Mouse (Mus musculus): ENCODE results near the gene Vmac.

The Vmac gene

DNA sequence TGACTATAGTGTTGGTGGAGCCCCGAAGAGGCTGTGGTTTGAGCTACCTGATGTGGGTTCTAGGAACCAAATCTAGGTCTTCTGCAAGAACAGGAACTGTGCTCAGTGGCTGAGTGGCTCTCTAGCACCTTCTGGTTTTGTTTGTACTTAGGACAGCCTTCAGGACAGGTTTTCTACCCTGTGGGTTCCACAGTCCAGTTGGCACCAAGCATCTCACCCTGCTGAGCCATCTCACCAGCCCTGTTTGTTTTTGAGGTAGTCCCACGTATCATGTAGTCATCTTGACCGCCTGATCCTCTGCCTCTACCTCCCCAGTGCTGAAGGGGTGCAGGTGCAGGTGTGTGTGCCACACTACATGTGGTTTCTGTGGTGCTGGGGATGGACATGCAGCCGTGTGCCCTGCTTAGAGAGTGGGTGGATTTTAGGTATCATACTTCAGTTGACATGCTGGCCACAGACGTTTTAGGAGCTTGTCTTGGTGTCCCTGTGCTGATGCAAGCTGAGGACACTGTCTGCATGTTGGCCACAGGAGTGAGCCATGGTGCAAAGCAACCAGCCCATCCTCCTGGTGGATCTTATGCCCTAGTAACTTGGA, 34.2 kb downstream of the Vmac start:
- peak; percentile 19 to 46 for DNase-seq

DNA sequence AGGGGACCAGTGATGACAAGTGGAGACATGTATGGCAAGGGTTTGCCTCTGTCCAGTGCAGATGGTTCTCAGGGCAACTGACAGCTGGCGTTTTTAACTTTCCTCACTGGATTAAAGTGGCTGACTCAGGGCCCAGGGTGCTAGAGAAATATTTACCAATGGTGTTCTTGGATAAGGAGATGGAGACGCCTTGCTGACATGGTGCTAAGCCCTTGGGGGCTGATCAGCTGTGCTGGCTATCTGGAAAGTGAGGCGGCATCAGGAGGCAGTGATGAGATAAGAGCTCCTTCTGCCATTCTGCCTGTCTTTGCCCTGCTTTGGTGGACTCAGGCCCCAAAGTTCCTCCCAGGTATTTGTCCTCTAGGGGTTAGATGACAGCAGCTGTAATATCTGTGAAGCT, 34.9 kb downstream of the Vmac start:
- no peak for DNase-seq

DNA sequence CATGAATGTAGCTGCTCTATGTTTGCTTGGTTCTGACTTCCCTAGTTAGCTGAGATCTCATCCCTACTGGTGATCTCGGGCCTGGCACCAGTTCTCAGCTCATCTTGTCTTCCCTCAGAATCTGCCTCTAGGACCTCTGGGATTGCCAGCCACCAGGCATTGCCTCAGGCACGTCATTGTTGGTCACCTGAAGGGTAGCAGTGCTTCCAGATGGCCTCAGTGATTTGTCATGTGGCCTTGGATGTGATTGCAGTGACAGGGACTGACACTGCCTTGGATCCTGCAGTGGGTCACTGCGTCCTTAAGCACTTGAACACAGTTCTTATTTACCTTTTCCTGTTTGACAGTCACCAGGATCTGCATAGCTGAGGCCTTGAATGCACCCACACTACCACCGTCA, 36.0 kb downstream of the Vmac start:
- DNase-seq: no peak

DNA sequence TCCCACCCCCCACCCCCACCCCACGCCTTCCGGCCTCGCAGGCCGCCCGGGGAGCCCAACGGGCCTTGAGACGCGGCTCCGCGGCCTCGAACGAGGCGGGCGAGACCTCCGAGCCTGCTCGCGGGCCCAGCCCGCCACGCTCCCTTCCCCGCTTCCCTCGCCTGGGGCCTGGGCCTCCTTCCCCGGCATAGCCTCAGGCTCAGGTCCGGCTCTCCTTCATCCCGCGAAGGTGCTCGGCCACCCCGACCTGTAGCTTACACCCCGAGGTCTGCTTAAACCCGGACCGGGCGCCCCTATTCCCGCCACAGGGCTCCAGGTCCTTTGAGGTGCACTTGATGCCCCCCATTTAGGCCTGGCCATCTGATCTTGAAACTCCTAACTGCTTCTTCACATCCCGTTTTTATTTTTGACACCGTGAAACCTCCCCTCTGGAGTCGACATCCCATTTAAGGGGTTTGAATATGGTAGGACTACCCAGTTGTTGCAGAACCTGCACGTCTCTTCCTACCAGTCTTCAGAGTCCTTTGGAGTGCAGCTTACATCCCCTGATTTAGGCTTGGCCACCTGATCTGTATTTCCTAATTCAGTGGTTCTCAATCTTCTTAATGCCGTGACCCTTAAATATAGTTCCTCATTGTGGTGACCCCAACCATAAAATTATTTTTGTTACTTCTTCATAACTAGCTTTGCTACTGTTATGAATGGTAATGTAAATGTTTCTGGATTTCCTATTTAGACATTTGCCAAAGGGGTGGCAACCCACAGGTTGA, 44.0 kb downstream of the Vmac start:
- peak in 1 of 2 experiments; percentile 54 for DNase-seq

DNA sequence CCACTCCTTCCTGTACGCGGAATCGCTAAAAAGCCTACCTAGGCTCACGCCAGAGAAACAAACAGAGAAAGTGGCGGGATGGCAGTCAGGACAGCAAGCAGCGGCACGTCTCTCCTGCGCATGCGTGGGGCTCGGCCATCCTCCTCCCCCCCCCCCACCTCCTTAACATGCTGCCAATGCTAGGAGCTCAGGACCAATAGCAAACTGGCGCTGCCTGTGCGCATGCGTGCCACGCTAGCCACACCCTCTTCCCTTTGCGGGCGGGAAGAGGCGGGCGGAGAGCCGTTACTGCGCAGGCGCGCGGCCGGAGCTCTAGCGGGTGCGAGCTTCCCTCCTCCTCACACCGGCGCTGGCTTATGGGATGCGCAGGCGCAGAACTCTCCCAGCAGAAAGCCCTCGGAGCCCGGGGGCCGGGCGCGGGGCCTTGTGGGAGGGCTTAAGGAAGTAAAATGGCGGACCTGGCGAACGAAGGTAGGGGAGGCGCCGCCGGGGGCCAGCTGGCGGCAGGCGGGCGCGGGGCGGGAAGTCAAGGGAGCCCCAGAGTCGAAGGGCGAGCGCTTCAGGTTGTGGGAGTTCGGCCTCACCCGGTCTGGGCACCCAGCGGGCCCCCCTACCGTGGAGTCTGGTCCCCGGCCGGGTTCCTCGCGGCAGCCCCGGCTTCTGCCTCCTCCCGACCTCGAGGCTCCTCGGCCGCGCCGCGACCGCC, 44.7 kb downstream of the Vmac start, which contains the start of gene Ranbp3:
Ranbp3 (plus strand) TSS at position 354 of the 706 bp plus-strand sequence.
- DNase-seq: peak; percentile 99 to 100

DNA sequence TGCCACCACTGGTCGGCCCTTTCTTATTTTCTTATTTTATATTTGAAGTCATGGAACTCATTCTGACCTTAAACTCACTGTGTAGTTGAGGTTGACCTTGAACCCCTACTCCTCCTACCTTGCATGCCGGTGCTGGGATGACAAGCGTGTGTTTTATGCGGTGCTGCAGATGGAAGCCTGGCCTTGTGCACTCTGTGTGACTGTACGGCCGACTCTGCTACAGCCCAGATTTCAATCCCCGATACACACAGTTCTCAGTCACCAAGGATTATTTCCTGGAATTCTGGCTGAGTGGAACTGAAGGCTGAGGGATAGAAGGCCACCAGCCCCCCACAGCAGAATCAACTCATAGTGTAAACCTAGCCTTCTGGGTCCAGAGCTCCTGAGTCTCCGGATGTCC, 48.1 kb downstream of the Vmac start:
- DNase-seq: no peak

DNA sequence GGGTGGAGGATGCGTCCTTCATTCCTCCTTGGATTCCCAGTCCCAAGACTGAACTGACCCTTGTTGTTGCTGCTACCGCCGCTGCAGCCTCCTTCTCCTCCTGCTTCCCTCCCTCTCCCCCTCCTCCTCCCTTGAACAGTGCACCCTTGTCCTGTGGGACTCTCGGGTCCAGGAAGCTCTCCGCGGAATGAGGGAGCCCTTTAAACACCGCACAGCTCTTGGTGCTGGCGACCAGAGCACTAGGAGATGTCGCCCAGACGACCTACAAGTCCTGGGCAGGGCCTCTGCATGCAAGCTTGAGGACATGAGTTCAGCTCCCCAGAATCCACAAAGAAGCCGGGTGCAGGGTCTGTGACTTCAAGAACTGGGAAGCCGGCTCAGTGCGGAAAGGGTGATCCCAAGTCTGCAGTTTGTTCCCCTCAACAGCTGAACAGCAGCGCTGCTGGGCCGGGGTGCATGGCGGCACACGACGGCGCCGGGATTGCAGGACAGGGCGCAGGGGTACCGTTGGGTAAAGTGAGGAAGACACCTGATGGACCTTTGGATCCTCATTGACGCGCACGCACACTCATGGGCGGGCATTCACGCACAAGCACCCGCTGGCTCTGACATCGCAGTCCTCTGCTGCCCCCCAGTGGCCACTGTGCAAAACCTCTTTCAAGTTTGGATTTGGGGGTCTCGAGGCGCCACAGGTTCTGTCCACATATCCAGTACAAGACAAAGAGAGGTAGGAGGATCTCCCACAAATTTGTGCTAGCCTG, 49.3 kb downstream of the Vmac start:
- peak; percentile 59 to 64 for DNase-seq

DNA sequence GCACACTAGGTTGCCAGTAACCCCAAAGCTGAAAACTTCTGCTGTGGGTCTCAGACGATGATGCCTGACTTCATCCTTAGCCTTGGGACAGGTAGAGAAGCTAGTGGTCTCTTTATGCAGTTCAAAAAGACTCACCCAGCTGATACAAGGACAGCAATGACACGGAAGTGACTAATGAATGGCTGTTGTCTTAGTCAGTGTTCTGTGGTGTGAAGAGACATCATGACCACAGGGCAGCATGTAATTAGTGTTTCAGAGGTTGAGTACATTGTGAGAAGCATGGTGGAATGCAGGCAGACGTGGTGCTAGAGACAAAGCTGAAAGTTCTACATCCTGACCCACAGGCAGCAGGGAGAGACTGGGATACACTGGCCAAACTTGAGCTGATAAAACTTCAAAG, 50.2 kb downstream of the Vmac start:
- no peak for DNase-seq

DNA sequence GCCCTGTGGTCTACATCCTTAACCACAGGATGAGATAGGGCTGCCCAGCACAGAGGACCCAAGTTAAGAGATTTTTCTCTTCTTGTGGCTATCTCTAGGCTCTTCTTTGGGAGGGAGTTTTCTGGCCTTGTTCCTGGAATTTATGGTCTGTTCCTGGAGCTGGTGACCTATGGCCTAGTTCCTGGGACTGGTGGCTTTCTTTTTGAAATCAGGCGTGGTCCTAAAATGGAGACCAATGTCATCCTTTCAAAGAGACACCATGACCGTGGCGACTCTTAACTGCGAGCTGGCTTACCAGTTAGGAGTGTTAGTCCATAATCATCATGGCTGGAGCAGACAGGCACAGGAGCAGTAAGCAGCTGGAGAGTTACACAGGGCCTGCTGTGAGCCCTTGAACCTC, 51.4 kb downstream of the Vmac start:
- DNase-seq: no peak

DNA sequence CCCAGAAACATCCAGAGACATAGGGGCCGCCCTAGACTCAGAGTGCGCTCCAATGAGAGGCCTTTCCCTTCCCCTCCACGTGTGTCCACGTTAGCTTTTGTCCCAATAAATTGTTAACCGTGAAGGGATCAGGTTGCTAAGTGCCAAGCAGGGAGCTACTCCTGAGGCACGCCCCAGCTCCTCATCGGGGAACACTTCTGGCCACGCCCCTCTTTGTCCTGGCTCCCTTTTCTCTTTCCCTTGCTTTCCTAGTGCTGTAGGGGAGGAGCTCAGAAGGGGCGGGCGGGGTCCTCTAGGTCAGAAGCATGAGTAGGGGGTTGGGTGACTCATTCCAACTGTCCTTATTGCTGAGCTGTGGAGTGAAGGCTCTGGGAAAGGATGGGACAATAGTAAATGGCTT, 53.5 kb downstream of the Vmac start:
- no peak for DNase-seq
